Mouse (Mus musculus): ENCODE data around the gene Clmp. TPM values are rescaled to one million over a fixed set of nuclear protein-coding genes. Genes with fewer than 3 reads are reported as not detected.
A peak's percentile ranks its signal among the peaks of the same experiment; 100 is the strongest.

Gene Clmp
- polyA plus RNA-seq, 1 experiment, result 2.0 TPM

DNA sequence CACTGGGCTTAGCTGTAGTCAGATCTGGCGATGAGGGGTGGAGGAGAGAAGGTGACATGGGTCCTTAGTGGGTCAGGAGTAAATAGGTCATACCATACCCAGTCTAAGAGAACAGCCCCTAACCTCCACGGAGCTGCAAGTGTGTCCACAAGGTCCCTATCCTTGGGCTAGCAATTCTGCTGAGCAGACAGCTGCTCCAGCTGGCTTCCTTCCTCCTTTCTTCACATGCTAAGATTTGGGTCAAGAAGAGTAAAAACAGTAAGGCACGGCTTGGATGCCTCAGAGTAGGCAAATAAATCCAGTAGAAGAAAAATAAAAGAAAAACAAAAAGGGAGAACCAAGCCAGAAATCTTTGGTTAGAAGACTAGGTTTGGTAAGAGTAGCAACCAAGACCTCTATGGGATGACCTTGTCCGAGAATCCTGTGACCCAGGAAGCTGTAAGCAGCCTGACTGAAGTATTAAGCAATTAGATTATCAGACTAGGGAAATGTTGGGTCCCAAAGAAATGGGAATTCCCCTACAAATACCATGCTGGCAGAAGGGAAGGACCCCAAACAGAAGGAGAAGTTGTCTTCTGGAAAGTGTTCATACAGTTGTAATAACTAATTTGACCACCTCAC is 34.4 kb upstream of the Clmp start:
- no peak for TF ChIP-seq POLR2A (IDR thresholded peaks at IDR 0.05; ENCODE audit: borderline replicate concordance, low read depth, low read length)
- no peak for TF ChIP-seq CTCF (IDR thresholded peaks at IDR 0.05; ENCODE audit: low read depth, low read length)
- H3K27ac ChIP-seq (ENCODE audit: insufficient read depth, low read depth, low read length), result peak overlapping the region; percentile 71
- no peak overlapping the region for H3K4me3 ChIP-seq (ENCODE audit: insufficient read depth, low read length)
- H3K4me1 ChIP-seq (ENCODE audit: control insufficient read depth, insufficient read depth, low read length), result peaks cover 23% of the 10 kb centered on the region

DNA sequence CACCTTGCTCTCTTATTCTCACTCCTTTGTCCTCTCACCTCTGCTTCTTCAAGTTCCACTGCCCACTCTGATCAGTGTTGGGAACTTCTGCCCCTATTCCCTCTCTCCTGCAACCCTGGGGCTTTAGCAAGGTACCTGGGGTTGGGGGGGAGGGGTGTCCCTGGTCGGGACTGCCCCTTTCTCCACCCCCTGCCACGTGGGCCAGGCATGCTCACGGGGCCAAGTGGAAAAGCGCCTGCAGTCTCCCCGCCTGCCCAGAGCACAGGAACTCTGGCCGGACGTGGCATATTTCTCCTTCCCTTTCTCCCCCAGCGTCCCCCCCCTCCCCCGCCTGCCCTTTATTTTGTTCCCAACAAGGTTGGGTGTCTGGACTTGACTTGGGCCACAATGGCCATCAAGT is 33.0 kb upstream of the Clmp start:
- Histone ChIP-seq H3K27ac (ENCODE audit: insufficient read depth, low read depth, low read length) (no peak overlapping the region), H3K4me1 (ENCODE audit: control insufficient read depth, insufficient read depth, low read length) (peaks cover 23% of the 10 kb centered on the region), H3K4me3 (ENCODE audit: insufficient read depth, low read length) (no peak overlapping the region)
- no peak for TF ChIP-seq POLR2A (IDR thresholded peaks at IDR 0.05; ENCODE audit: borderline replicate concordance, low read depth, low read length)
- TF ChIP-seq CTCF (IDR thresholded peaks at IDR 0.05; ENCODE audit: low read depth, low read length), result no peak

DNA sequence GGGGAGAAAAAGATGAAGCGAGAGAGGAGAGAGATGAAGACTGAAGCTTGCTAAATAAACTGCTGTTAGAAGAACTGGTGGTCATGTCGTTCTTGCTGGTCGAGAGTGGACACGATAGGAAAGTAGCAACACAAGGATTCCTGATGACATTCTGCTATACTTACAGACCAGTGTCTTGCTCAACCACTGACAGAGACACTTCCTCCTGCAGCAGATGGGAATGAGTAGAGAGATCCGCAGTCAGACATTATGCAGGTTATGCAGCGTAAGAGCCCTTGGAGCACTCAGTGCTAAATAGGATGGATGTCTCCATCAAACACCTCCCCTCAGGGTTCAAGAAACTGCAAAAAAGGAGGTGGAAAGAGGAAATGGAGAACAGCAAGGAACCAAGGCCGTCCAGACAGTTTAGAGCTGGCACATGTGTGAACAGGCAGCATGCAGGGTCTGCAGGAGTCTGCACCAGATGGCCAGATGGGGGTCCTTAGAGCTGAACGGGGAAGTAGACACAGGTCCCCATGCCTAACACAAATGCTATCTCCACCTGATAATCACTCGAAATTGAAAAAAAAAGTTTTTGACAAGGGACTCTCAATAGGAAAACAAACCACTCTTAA is 19.5 kb upstream of the Clmp start:
- H3K27ac ChIP-seq (ENCODE audit: insufficient read depth, low read depth, low read length), result no peak overlapping the region

DNA sequence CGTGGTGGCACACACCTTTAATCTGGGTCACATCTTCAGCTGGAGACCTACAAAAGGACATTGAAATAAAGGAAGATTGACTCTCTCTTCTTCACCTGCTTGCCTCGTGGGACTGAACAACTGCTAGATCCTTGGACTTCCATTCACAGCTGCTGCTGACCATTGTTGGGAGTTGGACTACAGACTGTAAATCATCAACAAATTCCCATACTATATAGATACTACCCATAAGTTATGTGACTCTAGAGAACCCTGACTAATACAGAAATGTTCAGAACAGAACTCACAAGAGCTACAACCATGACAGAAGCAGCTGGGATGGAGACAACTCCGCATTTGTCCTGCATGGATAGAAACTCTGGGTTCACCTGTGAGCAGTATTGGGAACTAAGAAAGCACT is 15.4 kb upstream of the Clmp start, which contains the start of gene Gm21915:
Gene Gm21915 (plus strand): TSS at position 301 of the 400 bp plus-strand sequence.
- Histone ChIP-seq H3K4me1 (ENCODE audit: control insufficient read depth, insufficient read depth, low read length) (peaks cover 9% of the 10 kb centered on the region), H3K4me3 (ENCODE audit: insufficient read depth, low read length) (no peak within 1 kb of the TSS), H3K27ac (ENCODE audit: insufficient read depth, low read depth, low read length) (no peak within 1 kb of the TSS)
- TF ChIP-seq POLR2A (IDR thresholded peaks at IDR 0.05; ENCODE audit: borderline replicate concordance, low read depth, low read length), result no peak
- TF ChIP-seq CTCF (IDR thresholded peaks at IDR 0.05; ENCODE audit: low read depth, low read length), result no peak

More for the DNA sequence above, 19.5 kb upstream of the Clmp start:
- no peak for TF ChIP-seq POLR2A (IDR thresholded peaks at IDR 0.05; ENCODE audit: borderline replicate concordance, low read depth, low read length)
- TF ChIP-seq CTCF (IDR thresholded peaks at IDR 0.05; ENCODE audit: low read depth, low read length), result no peak
- H3K4me1 ChIP-seq (ENCODE audit: control insufficient read depth, insufficient read depth, low read length), result peaks cover 9% of the 10 kb centered on the region
- no peak overlapping the region for H3K4me3 ChIP-seq (ENCODE audit: insufficient read depth, low read length)

DNA sequence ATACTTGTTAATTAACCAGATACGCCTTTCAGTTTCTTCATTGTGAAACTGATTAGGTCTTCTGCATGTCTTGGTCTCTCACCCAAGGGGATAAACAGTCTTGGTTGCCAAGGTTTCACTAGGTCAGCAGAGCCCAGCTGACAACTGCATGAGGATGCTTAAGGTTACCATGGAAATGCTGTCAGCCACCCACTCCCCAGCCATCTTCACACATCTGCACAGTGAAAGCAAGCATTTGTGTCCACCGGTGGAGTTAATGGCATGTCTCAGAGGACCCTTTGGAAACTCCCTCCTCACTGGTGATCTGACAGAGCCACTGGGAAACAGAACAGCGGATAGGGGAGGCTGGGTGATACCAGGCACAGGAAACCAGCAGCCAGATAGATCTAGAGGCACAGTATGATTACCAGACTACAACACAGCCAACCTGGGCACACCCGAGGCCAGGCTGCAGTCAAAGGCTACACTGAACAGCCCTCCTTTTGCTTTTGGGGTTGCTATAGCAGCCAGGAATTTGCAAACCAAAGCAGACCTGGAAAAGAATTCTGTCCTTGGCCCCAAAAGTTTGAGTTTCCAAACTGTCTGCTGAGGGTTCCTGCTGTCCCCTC is 14.3 kb upstream of the Clmp start:
- TF ChIP-seq POLR2A (IDR thresholded peaks at IDR 0.05; ENCODE audit: borderline replicate concordance, low read depth, low read length), result no peak
- TF ChIP-seq CTCF (IDR thresholded peaks at IDR 0.05; ENCODE audit: low read depth, low read length), result no peak
- Histone ChIP-seq H3K4me3 (ENCODE audit: insufficient read depth, low read length) (no peak overlapping the region), H3K4me1 (ENCODE audit: control insufficient read depth, insufficient read depth, low read length) (peaks cover 4% of the 10 kb centered on the region), H3K27ac (ENCODE audit: insufficient read depth, low read depth, low read length) (no peak overlapping the region)

DNA sequence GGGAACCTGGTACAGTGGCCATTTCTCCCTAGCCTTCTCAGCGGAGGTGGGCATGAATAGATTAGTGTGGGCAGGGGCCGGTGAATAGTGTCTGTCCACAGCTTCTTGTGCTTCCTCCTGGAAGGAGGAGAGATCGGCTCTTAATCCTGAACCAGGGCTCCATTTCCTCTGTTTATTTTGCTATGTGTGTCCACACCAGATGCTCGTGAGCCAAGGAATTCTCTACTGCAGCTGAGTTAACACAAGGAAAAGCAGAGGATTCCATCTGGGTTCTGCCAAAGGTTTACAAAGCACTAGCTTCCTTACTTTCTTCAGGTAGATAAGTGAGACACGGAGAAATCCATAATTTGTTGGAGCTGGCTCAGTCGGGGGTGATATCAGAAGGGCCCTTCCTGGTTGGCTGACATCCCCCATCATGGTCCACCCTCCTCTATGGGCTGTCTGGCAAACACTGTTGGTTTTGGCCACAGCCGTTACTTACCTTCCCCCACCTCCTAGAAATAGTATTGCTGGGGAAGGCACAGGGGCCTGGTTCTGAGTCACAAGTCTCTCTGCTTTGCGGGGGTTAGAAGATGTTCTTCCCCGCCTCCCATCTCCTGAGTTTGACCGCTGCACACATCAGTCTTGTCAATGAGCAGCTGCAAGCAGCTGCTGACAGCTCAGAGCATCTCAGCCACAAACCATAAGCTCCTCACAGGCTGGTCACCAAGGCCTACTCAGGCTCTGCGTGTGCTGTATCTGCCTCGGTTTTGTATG is 10.4 kb upstream of the Clmp start:
- H3K27ac ChIP-seq (ENCODE audit: insufficient read depth, low read depth, low read length), result no peak overlapping the region
- TF ChIP-seq POLR2A (IDR thresholded peaks at IDR 0.05; ENCODE audit: borderline replicate concordance, low read depth, low read length) (no peak), CTCF (IDR thresholded peaks at IDR 0.05; ENCODE audit: low read depth, low read length) (no peak)
- no peak overlapping the region for H3K4me3 ChIP-seq (ENCODE audit: insufficient read depth, low read length)
- no peaks in the 10 kb centered on the region for H3K4me1 ChIP-seq (ENCODE audit: control insufficient read depth, insufficient read depth, low read length)

DNA sequence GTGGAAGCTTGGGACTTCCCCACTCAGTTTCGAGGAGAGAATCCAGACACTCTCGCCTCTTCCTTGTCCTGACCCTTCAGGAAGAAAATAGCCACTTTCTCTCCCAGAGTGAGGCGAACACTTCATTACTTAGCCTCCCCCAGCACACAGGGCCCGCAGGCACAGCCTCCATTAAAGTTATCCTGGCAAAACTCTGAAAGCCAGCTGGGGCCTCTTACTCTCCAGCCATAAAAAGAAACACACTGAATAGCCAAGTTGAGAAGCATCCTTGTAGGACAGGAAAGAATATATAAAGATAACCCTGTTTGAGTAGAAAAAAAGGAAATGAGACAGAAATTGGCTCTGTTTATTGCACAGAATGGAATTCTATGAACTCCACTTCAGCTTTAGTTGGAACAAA is 7.1 kb upstream of the Clmp start:
- Histone ChIP-seq H3K4me1 (ENCODE audit: control insufficient read depth, insufficient read depth, low read length) (no peaks in the 10 kb centered on the region), H3K4me3 (ENCODE audit: insufficient read depth, low read length) (no peak overlapping the region), H3K27ac (ENCODE audit: insufficient read depth, low read depth, low read length) (no peak overlapping the region)
- TF ChIP-seq CTCF (IDR thresholded peaks at IDR 0.05; ENCODE audit: low read depth, low read length) (no peak), POLR2A (IDR thresholded peaks at IDR 0.05; ENCODE audit: borderline replicate concordance, low read depth, low read length) (no peak)

DNA sequence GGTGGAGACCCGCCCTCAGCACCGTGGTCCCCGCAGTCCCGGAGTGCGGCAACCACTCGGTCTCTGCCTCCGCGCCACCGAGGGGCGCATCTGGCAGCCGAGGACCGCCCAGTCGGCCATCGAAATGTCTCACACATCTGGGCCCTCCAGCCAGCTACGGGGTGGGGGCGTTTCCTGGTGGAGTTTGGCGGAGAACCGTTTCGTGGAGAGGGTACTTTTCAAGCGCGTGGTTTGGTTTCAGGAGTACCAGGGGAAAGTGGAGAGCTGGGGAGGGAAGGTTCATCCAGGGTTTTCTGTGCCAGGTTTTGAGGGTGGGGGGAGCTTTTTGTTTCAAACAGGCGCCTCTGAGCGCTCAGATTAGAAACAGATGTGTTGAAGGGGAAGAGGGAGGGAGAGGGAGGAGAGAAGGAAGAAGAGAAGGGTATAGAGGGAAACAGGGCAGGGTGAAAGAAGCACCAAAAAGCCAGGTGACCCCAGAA is 698 bp downstream of the Clmp start:
- TF ChIP-seq CTCF (IDR thresholded peaks at IDR 0.05; ENCODE audit: low read depth, low read length) (no peak), POLR2A (IDR thresholded peaks at IDR 0.05; ENCODE audit: borderline replicate concordance, low read depth, low read length) (no peak)
- Histone ChIP-seq H3K27ac (ENCODE audit: insufficient read depth, low read depth, low read length) (no peak overlapping the region), H3K4me3 (ENCODE audit: insufficient read depth, low read length) (peak overlapping the region; percentile 54), H3K4me1 (ENCODE audit: control insufficient read depth, insufficient read depth, low read length) (peaks cover 2% of the 10 kb centered on the region; the same call in 1 of the 2 replicates)

DNA sequence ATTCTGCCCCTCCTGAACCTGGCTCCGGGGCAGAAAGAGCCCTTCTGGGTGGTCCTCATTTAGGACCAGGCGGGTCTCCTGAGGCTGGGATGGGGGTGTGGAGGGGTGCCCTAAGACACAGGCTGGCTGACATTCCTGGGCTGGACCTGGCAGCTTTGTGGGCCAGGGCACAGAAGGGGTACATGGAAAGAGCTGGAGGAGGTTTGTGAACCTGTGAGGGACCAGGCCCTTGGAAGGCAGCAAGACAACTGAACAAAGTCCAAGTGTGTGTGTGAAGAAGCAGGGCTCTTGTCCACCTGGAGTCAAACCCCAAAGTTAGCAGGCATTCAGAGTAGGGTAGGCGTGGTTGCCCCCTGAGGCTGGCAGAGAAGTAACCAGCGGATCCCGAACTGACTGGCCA is 1.3 kb downstream of the Clmp start:
- Histone ChIP-seq H3K4me1 (ENCODE audit: control insufficient read depth, insufficient read depth, low read length) (peaks cover 2% of the 10 kb centered on the region; the same call in 1 of the 2 replicates), H3K4me3 (ENCODE audit: insufficient read depth, low read length) (no peak overlapping the region), H3K27ac (ENCODE audit: insufficient read depth, low read depth, low read length) (no peak overlapping the region)
- TF ChIP-seq POLR2A (IDR thresholded peaks at IDR 0.05; ENCODE audit: borderline replicate concordance, low read depth, low read length) (no peak), CTCF (IDR thresholded peaks at IDR 0.05; ENCODE audit: low read depth, low read length) (no peak)

All from bone marrow macrophage, adult 2 months (primary cell).